Comparison of ENCODE assay signal across 20 mouse cellular contexts in genomic region chr7:31124381-31124780, GRCm38 (mm10). TPM values are rescaled to one million over a fixed set of nuclear protein-coding genes. Genes with fewer than 3 reads are reported as not detected.
"Had no signal": no experiment of that assay in that cellular context is flagged by ENCODE, and none has a peak within 500 bp of the region (broad histone marks: within the 10 kb centered on the region; RNA-seq: fewer than 3 reads in every experiment).

No protein-coding gene starts in this region.

- ATAC-seq: midbrain, embryonic 13.5 days had no signal

- H3K27ac ChIP-seq: kidney, postnatal 0 days; liver, embryonic 13.5 days; midbrain, embryonic 10.5 days; midbrain, embryonic 13.5 days; neural tube, embryonic 12.5 days; neural tube, embryonic 15.5 days; stomach, postnatal 0 days had no signal

- H3K9me3 ChIP-seq: liver, embryonic 13.5 days; midbrain, embryonic 10.5 days; midbrain, embryonic 13.5 days; neural tube, embryonic 12.5 days; neural tube, embryonic 15.5 days had no signal

- H3K4me2 ChIP-seq: liver, embryonic 13.5 days; midbrain, embryonic 13.5 days; neural tube, embryonic 12.5 days had no signal

- DNase-seq: kidney, postnatal 25 days; liver, embryonic 13.5 days; lung, adult 2 months; lung, postnatal 14 days; lung, postnatal 4 days; right cerebral cortex, adult 18-20 months; right cerebral cortex, postnatal 14 days; right cerebral cortex, postnatal 4 days; thymus, adult 2 months; thymus, postnatal 14 days; thymus, postnatal 4 days had no signal

- H3K4me3 ChIP-seq: liver, embryonic 13.5 days; midbrain, embryonic 10.5 days; midbrain, embryonic 13.5 days; neural tube, embryonic 12.5 days; neural tube, embryonic 15.5 days had no signal

- H3K9ac ChIP-seq: liver, embryonic 13.5 days; midbrain, embryonic 13.5 days; neural tube, embryonic 12.5 days; neural tube, embryonic 15.5 days had no signal

RNA-seq across cellular contexts. Expression of gene Fxyd3, which starts 47.9 kb away (rescaled TPM):
- total RNA-seq: left cerebral cortex, postnatal 36 days; megakaryocyte progenitor cell, adult 5-6 weeks had no signal
- polyA plus RNA-seq: midbrain, postnatal 0 days had no signal
